Comparison of ENCODE assay signal across 10 mouse cellular contexts in the genomic region with DNA sequence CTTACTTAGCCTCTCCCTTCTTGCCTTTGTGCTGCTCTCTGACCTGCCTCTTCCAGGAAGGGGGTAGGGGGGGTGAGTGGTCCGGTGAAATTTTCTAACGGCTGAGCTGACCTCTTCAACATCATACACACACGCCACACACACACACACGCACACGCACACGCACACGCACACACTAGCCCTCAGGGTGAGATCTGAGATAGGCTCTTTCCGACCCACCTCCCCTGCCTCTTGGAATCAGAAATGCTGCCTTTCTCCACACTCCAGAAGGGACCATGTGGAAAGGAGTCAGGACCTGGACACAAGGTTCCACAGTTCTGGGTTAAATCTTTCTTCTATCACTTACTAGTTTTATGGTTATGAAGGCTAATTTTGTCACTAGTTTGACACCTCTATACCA. TPM values are rescaled to one million over a fixed set of nuclear protein-coding genes. Genes with fewer than 3 reads are reported as not detected.
A peak's percentile ranks its signal among the peaks of the same experiment; 100 is the strongest.
DNase-seq lines count a peak whose midpoint lies in the region; ATAC-seq and TF ChIP-seq lines count a peak whose summit lies in the region.
"Had no signal": no experiment of that assay in that cellular context is flagged by ENCODE, and none has a peak within 500 bp of the region (broad histone marks: within the 10 kb centered on the region; RNA-seq: fewer than 3 reads in every experiment).

No protein-coding gene starts in this region.

- peaks cover 4% of the 10 kb centered on the region; the same call in 1 of the 2 replicates for H3K4me1 ChIP-seq in lung, embryonic 14.5 days (ENCODE audit: insufficient read depth)
- peaks cover 22% of the 10 kb centered on the region for H3K4me1 ChIP-seq in embryonic facial prominence, embryonic 15.5 days
- peaks cover 16% of the 10 kb centered on the region for H3K4me1 ChIP-seq in intestine, embryonic 15.5 days (replicated peaks)
- peaks cover 20% of the 10 kb centered on the region; the same call in 1 of the 2 replicates for H3K4me1 ChIP-seq in stomach, embryonic 15.5 days

- H3K27ac ChIP-seq in lung, embryonic 14.5 days (ENCODE audit: low read depth): peak overlapping the region; percentile 71; the same call in 1 of the 2 replicates
- H3K27ac ChIP-seq in embryonic facial prominence, embryonic 15.5 days (replicated peaks): no peak overlapping the region; the same call in 1 of the 2 replicates
- H3K27ac ChIP-seq in intestine, embryonic 15.5 days: 0 out of 2 replicates have a peak overlapping the region, but pooled peaks have one; percentile 1
- peak overlapping the region; percentile 59; the same call in 1 of the 2 replicates for H3K27ac ChIP-seq in stomach, embryonic 15.5 days
- H3K27ac ChIP-seq: liver, embryonic 13.5 days had no signal

- WGBS in lung, embryonic 14.5 days: 40% methylated on average over 8 of the region's 8 CpGs
- WGBS in embryonic facial prominence, embryonic 15.5 days: 28% methylated on average over 8 of the region's 8 CpGs
- 52% methylated on average over 8 of the region's 8 CpGs for WGBS in intestine, embryonic 15.5 days
- WGBS in stomach, embryonic 15.5 days: 39% methylated on average over 8 of the region's 8 CpGs

- H3K4me3 ChIP-seq in lung, embryonic 14.5 days (ENCODE audit: low read depth, low read length): no peak overlapping the region
- no peak overlapping the region for H3K4me3 ChIP-seq in embryonic facial prominence, embryonic 15.5 days (replicated peaks)
- H3K4me3 ChIP-seq in intestine, embryonic 15.5 days (replicated peaks): no peak overlapping the region
- H3K4me3 ChIP-seq in stomach, embryonic 15.5 days (replicated peaks): no peak overlapping the region
- H3K4me3 ChIP-seq: myocyte had no signal

- TF ChIP-seq CTCF in lung, embryonic 14.5 days (IDR thresholded peaks at IDR 0.05; ENCODE audit: low read depth): no peak

- H3K9ac ChIP-seq in lung, embryonic 14.5 days: no peak overlapping the region
- H3K9ac ChIP-seq in embryonic facial prominence, embryonic 15.5 days: no peak overlapping the region
- no peak overlapping the region for H3K9ac ChIP-seq in intestine, embryonic 15.5 days
- H3K9ac ChIP-seq in stomach, embryonic 15.5 days: no peak overlapping the region
- H3K9ac ChIP-seq: liver, embryonic 13.5 days had no signal

- no peak for DNase-seq in lung, embryonic 14.5 days
- no peak for DNase-seq in lung, adult 18-20 months
- DNase-seq in adrenal gland, postnatal 36 days: no peak
- DNase-seq: liver, embryonic 13.5 days; thymus, postnatal 4 days had no signal

- H3K27me3 ChIP-seq in lung, embryonic 14.5 days (ENCODE audit: insufficient read depth, low read length): no peaks in the 10 kb centered on the region
- no peaks in the 10 kb centered on the region for H3K27me3 ChIP-seq in embryonic facial prominence, embryonic 15.5 days
- no peaks in the 10 kb centered on the region for H3K27me3 ChIP-seq in intestine, embryonic 15.5 days (replicated peaks)
- no peaks in the 10 kb centered on the region for H3K27me3 ChIP-seq in stomach, embryonic 15.5 days (replicated peaks)

- H3K4me2 ChIP-seq in lung, embryonic 14.5 days: peak overlapping the region; percentile 44; the same call in 1 of the 2 replicates
- H3K4me2 ChIP-seq in embryonic facial prominence, embryonic 15.5 days (replicated peaks): peak overlapping the region; percentile 37; the same call in 1 of the 2 replicates
- no peak overlapping the region for H3K4me2 ChIP-seq in intestine, embryonic 15.5 days (replicated peaks)
- H3K4me2 ChIP-seq in stomach, embryonic 15.5 days: no peak overlapping the region

- no peak for ATAC-seq in lung, embryonic 14.5 days (ENCODE audit: insufficient read depth)
- no peak for ATAC-seq in embryonic facial prominence, embryonic 15.5 days (ENCODE audit: insufficient number of reproducible peaks, low FRiP score, low TSS enrichment, low read depth)
- ATAC-seq in intestine, embryonic 15.5 days: no peak
- ATAC-seq in stomach, embryonic 15.5 days (ENCODE audit: insufficient read depth, low FRiP score, low read depth): no peak
- no peak for ATAC-seq in inflammation-experienced regulatory T-cells, adult 6 months

- H3K36me3 ChIP-seq in lung, embryonic 14.5 days (ENCODE audit: insufficient read depth): no peaks in the 10 kb centered on the region
- no peaks in the 10 kb centered on the region for H3K36me3 ChIP-seq in embryonic facial prominence, embryonic 15.5 days
- no peaks in the 10 kb centered on the region for H3K36me3 ChIP-seq in intestine, embryonic 15.5 days
- H3K36me3 ChIP-seq in stomach, embryonic 15.5 days: no peaks in the 10 kb centered on the region
- H3K36me3 ChIP-seq: liver, embryonic 13.5 days had no signal

- no peaks in the 10 kb centered on the region for H3K9me3 ChIP-seq in lung, embryonic 14.5 days (ENCODE audit: low read depth, low read length)
- H3K9me3 ChIP-seq in embryonic facial prominence, embryonic 15.5 days (replicated peaks): no peaks in the 10 kb centered on the region
- H3K9me3 ChIP-seq in intestine, embryonic 15.5 days: no peaks in the 10 kb centered on the region
- no peaks in the 10 kb centered on the region for H3K9me3 ChIP-seq in stomach, embryonic 15.5 days
- H3K9me3 ChIP-seq: liver, embryonic 13.5 days had no signal

RNA-seq across cellular contexts. Expression of gene F2rl1, which starts 8.6 kb away (rescaled TPM):
- 4.1 and 4.5 TPM in 2 replicates for polyA plus RNA-seq in lung, embryonic 14.5 days (2014; fragmentation: Nextera tagmentation; extraction: Ambion mirVana)
- 4.5 and 5.1 TPM in 2 replicates for polyA plus RNA-seq in embryonic facial prominence, embryonic 15.5 days (2015; fragmentation: Nextera tagmentation; extraction: Ambion mirVana)
- 15.3 and 15.5 TPM in 2 replicates for polyA plus RNA-seq in intestine, embryonic 15.5 days (2015; fragmentation: Nextera tagmentation; extraction: Ambion mirVana)
- polyA plus RNA-seq in stomach, embryonic 15.5 days (2015; fragmentation: Nextera tagmentation; extraction: Ambion mirVana): 11.4 and 12.6 TPM in 2 replicates
- total RNA-seq in adrenal gland, postnatal 36 days (2021): under 1 TPM; 0.10 to 0.20 TPM
- 10 to 100 TPM; 11.0 to 24.6 (median 12.1) TPM for polyA plus RNA-seq in inflammation-experienced regulatory T-cells, adult 6 months (2017; shearing (Covaris generic))
- polyA plus RNA-seq: myocyte had no signal

RNA-seq across cellular contexts. Expression of gene S100z, which starts 55.1 kb away (rescaled TPM):
- polyA plus RNA-seq in lung, embryonic 14.5 days (2014; fragmentation: Nextera tagmentation; extraction: Ambion mirVana): 0.74 TPM in 1 of 2 replicates, not detected in the other
- polyA plus RNA-seq in embryonic facial prominence, embryonic 15.5 days (2015; fragmentation: Nextera tagmentation; extraction: Ambion mirVana): 5.2 and 6.3 TPM in 2 replicates
- 0.43 and 0.51 TPM in 2 replicates for polyA plus RNA-seq in intestine, embryonic 15.5 days (2015; fragmentation: Nextera tagmentation; extraction: Ambion mirVana)
- polyA plus RNA-seq in stomach, embryonic 15.5 days (2015; fragmentation: Nextera tagmentation; extraction: Ambion mirVana): not detected in 2 replicates
- total RNA-seq in adrenal gland, postnatal 36 days (2021): not detected
- not detected for polyA plus RNA-seq in inflammation-experienced regulatory T-cells, adult 6 months (2017; shearing (Covaris generic))
- polyA plus RNA-seq: liver, embryonic 13.5 days; myocyte had no signal

Comparison
In these comparisons a context has a peak if more than half of its experiments do, and no peak if none do; other contexts are left out.
1. H3K4me2 ChIP-seq: peak in lung, embryonic 14.5 days (single experiment) and embryonic facial prominence, embryonic 15.5 days (single experiment); none in intestine, embryonic 15.5 days (single experiment) and stomach, embryonic 15.5 days (single experiment).